Mouse (Mus musculus) A20 (cell line): Measurements from ENCODE around the gene Ubac2.

Experiments
- DNase-seq: peaks from one replicate; pipeline ENCODE4 v3.0.0-alpha.2; 2011; ENCODE audit warnings: low read depth, low spot score

The Ubac2 gene

GRCm38 (mm10) chr14:121949436-121949835 is 71.0 kb downstream of the Ubac2 start:
- no peak for DNase-seq

GRCm38 (mm10) chr14:121949897-121950296 is 71.5 kb downstream of the Ubac2 start:
- no peak for DNase-seq

DNA sequence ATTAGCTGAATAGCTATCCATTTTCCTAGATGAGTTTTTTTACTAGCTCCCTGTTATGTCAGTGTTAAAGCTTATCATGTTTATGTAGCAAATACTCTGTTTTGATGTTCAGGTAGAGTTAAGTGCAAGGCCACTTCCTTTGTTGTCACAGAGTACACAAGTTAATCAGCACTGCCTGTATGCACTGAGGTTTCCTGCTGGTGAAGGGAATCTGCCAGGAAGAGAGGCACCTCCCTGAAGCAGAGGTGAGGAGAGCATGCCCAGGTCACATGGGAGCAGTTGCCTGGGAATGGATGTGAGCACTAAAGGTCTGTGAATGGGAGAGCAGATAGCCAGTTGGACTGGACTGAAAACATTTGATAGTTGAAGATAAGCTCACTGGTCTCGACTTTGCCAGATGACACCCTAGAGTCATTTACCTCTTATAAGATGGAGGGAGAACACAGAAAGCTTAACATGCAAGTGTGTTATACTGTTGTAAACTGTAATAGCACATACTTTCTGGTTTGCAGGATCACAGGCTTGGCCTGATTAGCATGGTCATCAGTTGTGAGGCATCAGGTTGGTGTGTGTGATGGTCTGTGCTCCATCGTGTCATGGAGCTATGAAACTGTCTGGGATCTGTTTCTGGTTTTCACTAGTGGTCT is 73.1 kb downstream of the Ubac2 start:
- DNase-seq, result no peak

GRCm38 (mm10) chr14:121952046-121952400 is 73.6 kb downstream of the Ubac2 start:
- no peak for DNase-seq

GRCm38 (mm10) chr14:121954129-121954528 is 75.7 kb downstream of the Ubac2 start:
- DNase-seq, result no peak

GRCm38 (mm10) chr14:121954608-121955007 is 76.2 kb downstream of the Ubac2 start:
- DNase-seq, result no peak

DNA sequence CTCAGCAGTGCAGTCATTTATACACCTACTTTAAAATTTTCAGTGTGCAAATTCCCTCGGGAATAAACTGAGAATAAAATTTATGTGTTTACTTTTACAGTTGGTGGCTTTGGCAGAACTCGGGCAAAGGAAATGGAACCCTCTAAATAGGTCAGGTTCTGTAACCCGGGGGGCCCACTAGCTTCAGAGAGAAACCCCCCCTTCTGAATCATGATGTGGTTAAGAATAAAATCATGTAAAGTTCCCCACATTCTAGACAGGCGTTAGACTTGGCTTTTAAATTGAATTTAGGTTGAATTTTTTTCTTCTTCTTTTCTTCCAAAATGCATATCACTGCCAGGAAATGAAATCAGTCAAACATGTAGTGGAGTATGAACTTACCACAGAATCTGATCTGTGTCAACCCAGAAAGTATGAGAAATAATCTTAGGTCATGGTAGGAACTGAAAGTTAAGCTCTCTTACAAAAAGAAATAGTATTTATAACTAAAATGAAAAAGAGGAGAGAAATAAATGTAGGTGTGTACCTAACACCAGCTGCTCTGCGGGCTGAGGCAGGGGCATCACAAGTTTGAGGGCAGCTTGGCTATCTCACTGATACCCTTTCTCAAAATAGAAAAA is 76.9 kb downstream of the Ubac2 start:
- peak; percentile 48 for DNase-seq

- DNase-seq, result no peak
Observed at GRCm38 (mm10) chr14:121956291-121956690, 77.9 kb downstream of the Ubac2 start.

GRCm38 (mm10) chr14:121957176-121957871 is 78.9 kb downstream of the Ubac2 start:
- DNase-seq, result no peak

- DNase-seq, result no peak
Observed at GRCm38 (mm10) chr14:121958041-121958750, 79.8 kb downstream of the Ubac2 start.

GRCm38 (mm10) chr14:121958751-121959537 is 80.5 kb downstream of the Ubac2 start:
- DNase-seq, result no peak

- no peak for DNase-seq
Observed at GRCm38 (mm10) chr14:121959538-121959980, 81.1 kb downstream of the Ubac2 start.

DNA sequence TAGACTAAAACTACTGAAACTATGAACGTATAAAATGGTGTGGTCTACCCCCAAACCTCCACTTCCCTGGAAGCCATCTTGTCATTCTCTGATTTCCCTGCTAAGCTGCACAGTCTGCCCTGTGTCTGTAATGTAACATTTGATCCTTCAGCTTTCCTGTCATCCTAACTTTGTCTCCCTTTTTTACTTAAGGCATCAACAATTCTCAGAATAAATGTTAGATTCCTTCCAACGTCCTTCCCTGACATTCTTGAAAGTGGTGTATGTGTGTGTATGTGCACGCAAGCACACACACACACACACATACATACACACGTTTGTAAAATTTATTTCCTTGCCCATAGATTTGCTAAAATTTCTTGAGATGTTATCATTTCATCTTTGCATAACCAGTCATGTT is 81.6 kb downstream of the Ubac2 start:
- DNase-seq, result no peak

GRCm38 (mm10) chr14:121960531-121960930 is 82.1 kb downstream of the Ubac2 start:
- no peak for DNase-seq

- no peak for DNase-seq
Observed at GRCm38 (mm10) chr14:121960997-121961396, 82.6 kb downstream of the Ubac2 start.

- DNase-seq, result no peak
Observed at GRCm38 (mm10) chr14:121961496-121962127, 83.2 kb downstream of the Ubac2 start.

DNA sequence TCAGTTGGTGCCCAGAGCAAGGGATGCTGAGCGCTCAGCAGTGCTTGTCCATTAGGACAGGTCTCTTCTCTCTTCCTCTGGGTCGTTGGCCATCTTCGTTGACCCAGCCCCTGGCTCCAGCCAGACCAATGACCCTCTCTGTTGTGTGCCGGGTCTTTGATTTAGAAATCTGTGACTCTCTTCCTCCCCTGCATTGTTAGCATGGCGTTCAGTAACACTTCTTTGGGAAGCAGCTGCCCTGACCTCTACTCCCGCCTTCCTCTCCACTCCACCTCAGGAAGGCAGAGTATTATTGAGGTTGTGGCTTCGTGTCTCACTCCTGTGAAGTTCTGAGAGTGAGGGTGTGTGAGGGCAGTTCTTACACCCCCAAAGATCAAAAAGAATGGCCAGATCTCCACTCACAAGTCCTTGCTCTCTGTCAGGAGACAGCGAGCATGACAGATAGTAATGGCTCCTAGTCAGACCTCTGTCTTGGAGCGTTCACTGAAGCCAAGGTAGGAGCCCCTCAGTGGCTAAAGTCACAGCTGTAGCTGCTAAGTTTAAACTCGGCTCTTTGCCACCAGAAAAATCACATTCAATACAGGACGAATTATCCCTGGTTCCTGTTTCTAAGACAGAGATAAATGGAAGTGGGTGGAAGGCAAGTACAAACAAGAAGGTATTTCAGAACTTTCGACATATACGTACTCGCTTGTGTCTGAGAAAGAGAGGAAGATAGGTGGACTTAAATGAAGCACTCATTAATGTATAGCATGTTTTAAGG is 83.9 kb downstream of the Ubac2 start:
- DNase-seq, result no peak

GRCm38 (mm10) chr14:121963251-121963941 is 85.0 kb downstream of the Ubac2 start:
- no peak for DNase-seq

DNA sequence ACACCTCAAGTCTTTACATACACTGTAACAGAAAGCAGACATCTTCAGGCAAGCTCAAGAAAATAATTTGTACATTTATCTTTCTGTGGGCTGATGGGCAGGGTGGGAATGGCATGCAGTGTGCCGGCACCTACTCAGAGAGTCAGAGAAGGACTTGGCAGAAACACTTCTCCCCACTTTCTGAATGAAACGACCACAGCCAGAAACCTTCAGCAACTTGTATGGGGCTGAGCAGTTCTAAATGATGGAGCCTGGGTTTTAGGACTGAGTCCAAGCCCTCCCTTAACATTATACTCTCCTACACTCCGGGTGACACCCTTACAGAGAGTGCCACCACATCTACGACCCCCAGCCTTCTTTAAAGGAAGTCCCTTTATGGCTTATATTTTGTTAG is 85.5 kb downstream of the Ubac2 start:
- no peak for DNase-seq

GRCm38 (mm10) chr14:121964990-121965389 is 86.6 kb downstream of the Ubac2 start, which contains the start of gene Gpr183:
Gene Gpr183, minus strand, starts transcription at chr14:121965195.
- DNase-seq, result no peak
